Mouse (Mus musculus) 3T3-L1 (cell line): Measurements from ENCODE around the gene Pttg1.

Experiments
- DNase-seq: peaks from one replicate; pipeline ENCODE4 v3.0.0-alpha.2; 2015; ENCODE audit warnings: low read depth, low spot score

Pttg1 gene

GRCm38 (mm10) chr11:43425824-43426413 lies at the start of gene Pttg1:
Gene Pttg1 (minus strand): TSS chr11:43426251.
- peak; percentile 94 for DNase-seq

DNA sequence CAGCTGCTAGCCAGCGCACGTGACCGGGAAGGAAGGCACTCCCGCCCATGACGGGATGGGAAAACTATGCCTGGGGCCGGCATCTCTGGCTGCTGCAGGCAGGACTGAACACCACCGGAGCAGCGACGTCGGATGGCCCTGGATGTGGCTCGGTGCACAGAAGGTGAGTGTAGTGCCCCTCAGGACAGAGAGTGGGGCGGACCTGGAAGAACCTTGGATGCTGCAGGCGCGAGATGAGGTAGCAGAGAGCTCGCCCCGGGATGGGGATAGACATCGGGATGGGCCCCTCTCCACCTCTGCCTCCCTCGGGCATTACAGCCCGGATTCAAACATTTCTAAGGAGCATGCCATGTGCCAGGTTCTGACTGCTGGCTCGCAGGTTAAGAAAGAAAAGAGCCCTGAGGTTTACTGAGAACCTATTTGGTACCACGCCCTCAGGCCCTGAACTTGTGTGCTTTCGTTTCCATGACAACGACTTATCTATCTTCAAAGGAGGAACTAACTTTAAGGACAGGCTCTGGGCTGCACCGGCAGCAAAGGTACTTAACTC lies 48.2 kb upstream of the Pttg1 start, which contains the start of gene C1qtnf2:
Gene C1qtnf2, plus strand, starts transcription at position 52 of the 550 bp plus-strand sequence.
- no peak for DNase-seq

- DNase-seq: no peak
Measured at GRCm38 (mm10) chr11:43473635-43474224, 47.7 kb upstream of the Pttg1 start.

GRCm38 (mm10) chr11:43473115-43473514 lies 47.1 kb upstream of the Pttg1 start:
- no peak for DNase-seq

DNA sequence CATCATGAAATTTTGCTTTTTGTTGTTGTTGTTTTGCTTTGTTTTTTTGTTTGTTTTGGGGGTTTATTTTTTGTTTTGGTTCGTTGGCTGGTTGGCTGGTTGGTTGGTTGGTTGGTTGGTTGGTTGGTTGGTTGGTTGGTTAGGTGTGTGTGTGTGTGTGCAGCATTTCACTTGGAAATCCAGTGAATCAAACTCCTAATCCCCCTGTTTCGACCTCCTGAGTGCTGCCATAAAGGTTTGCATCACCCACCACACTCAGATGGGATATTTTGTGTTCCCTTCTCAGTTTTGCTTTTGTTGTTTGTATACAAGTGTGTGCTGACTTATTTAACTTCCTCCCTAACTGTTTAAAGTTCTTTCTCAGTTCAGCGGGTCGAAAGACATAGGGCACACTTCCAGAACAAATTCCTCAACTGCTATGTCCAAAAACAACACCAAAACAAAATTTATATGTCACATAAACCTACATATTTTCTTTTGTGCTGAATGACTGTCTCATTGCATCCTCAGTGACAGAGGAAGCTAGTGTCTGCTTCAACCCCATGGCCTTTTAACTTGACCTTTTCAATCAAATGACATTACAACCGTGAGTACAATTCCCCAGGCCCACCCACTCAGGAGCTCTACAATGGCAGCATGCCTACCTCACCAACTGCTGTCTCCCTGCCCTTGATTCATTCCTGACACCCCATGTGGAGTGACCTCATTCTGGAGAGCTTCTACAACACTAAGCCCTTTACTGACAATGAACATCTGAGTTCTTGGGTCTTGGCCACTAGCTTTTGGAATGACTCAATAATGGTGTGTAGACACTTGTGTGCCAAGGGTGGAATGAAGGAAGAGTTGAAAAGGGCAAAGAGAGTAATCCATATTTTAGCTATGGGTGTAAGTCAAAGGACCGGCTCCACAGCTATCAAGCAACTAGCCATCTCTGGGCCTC lies 45.1 kb upstream of the Pttg1 start:
- DNase-seq: no peak

DNA sequence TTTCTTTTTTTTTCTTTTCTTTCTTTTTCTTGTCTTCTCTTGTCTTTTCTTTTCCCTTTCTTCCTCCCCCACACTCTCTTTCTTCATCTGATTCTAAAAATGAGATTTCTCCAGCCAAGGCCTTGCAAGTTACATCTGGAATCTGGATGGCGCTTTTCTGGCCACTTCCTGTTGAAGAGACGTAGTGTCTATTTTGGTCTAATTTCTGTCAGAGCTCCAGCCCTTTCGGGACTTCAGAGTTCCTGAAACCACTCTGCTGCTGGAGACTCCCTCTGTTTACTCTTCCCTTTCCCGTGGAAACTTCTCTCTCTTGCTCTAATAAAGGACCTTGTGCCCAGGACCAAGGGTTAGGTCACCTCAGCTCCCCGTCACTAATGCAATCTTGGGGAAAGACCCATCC lies 44.1 kb upstream of the Pttg1 start:
- DNase-seq: no peak

- DNase-seq: no peak
Measured at GRCm38 (mm10) chr11:43463204-43463603, 37.2 kb upstream of the Pttg1 start.

DNA sequence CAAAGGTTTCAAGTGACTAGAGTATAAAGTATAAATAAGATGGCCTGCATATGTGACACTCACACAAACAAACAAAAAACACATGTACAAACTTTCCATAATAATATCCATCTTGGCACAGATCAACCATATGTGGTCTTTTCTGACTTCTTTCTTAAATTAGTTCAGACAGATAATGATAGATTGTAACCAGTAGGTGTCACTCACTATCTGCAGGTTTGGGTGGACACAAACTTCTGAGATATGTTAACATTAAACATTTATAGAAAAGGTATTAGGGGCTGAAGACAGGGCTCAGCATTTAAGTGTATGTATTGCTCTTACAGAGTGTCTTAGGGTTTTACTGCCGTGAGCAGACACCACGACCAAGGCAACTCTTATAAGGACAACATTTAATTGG lies 26.2 kb upstream of the Pttg1 start:
- no peak for DNase-seq

DNA sequence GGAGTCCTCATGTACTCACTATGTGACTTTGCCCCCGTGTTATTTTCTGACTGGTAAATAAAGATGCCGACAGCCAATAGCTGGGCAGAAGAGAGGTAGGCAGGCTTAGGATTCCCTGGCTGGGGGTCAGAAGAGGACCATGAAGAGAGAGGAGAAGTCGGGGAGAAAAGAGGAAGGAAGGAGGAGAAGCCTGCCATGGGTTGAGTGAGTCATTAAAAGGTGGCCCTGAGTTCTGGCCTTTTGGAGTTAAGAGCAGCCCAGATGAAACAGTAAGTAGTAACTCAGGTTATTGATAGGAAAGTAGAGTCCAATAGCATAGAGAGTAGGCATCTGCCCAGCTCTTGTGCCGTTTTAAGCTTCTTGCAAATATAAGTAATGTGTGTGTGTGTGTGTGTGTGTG lies 25.3 kb upstream of the Pttg1 start:
- DNase-seq: no peak

GRCm38 (mm10) chr11:43449916-43450315 lies 23.9 kb upstream of the Pttg1 start:
- DNase-seq: no peak

DNA sequence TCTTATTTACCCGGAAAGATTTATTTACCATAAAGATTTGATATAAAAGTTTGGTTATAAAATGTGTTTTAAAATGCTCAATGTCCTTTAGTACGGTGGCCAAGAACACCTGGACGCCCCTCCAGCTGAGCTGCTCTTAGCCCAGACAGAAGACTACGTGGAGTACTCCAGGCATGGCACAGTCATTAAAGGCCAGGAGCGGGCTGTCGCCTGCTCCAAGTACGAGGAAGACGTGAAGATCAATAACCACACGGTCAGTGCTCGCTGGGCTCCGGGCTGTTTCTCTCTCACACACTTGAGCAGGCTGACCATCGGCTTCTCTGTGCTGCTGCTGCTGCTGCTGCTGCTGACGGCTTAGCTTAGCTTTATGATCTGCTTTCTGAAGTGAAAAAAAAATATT lies 17.1 kb upstream of the Pttg1 start:
- DNase-seq: no peak

DNA sequence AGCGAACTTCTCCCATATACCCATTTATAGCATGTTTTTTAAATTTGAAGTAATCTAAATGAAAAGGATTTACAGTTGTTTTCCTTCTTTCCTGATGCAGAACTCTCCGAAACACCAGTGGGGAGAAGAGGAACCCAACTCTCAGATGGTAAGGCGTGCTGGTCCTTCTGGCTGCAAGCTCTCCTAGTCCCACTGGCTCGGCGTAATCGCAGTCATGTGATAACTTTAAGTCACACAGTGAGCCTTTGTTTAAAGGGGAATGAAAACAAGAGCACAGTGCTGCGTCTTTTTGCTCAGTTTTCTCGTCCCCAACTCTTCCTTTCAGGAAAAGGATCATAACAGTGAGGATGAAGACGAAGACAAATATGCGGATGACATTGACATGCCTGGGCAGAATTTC lies 15.1 kb upstream of the Pttg1 start:
- DNase-seq: no peak

DNA sequence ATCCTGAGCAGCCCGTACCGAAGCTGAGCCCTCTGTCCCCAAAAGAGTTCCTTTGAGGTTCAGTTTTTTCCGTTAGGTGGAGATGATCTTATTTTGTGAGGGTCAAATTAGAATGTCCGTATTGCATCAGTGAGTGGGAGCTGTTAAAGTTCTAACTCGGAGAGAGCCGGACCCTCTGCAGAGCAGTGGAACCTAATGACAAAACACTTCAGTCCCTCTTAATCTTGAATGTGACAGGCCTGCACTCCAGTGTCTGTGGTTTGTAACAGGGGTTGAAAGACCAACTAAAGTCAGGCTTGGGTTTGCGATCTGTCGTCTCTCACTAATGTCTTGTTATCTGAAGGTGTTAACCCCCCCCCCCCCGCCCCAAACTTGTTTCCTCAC lies 8.0 kb upstream of the Pttg1 start:
- no peak for DNase-seq

- DNase-seq: peak; percentile 83
Measured at GRCm38 (mm10) chr11:43433254-43434023, 7.4 kb upstream of the Pttg1 start, which contains the start of gene Slu7. Gene Slu7 (plus strand): TSS chr11:43433744.

- peak; percentile 48 for DNase-seq
Measured at GRCm38 (mm10) chr11:43426414-43426884, 398 bp upstream of the Pttg1 start.

GRCm38 (mm10) chr11:43425166-43425709 lies 813 bp downstream of the Pttg1 start:
- no peak for DNase-seq

DNA sequence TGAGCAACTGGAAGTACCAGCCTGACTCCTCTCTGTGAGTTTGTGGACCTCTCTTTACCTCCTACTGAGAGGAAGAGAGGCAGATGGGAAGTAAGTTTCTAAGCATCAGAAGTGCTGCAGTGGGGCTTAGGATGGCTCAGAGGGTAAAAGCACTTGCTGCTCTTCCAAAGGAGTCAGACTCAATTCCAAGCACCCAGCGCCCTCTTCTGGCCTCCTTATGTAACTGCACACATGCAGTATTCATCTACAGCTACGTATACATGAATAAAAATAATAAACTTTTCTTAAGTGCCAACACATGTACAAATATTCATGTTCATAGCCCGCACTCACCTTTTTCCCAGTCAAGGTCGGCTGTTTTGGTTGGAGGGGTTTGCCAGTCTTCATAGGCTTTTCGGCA lies 1.7 kb downstream of the Pttg1 start:
- peak; percentile 19 for DNase-seq

- no peak for DNase-seq
Measured at GRCm38 (mm10) chr11:43417201-43417600, 8.8 kb downstream of the Pttg1 start.

- peak; percentile 92 for DNase-seq
Measured at GRCm38 (mm10) chr11:43412771-43413451, 13.1 kb downstream of the Pttg1 start.

DNA sequence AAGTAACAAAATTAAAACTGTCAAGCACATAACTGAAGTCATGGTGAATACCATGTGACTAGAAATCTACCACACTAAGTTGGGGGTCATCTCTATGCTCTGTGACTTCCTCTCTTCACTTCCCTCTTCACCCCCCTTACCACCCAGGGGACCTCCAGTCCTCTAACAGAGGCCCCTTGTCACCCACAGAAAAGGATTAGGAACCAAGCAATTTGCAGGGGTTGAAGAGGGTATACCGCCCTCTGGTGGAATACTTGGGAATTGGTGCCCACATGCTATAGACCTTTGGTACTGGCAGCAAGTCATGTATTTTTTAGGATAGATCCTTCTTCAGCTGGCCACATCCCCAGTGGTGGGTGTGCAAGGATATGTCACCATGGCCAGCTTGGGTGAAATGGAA lies 14.6 kb downstream of the Pttg1 start:
- DNase-seq: peak; percentile 80
